Mouse (Mus musculus): ENCODE measurements at regions not wholly inside any gene's neighbourhood (a gene's known extent, or its start where the extent isn't known, plus 50 kb on each side); places are given as distances from the start of the nearest gene placed in this dataset.

- DNase-seq (ENCODE audit: low spot score in 2 of 2), result no peak
Observed at GRCm38 (mm10) chr17:4791873-4792272, 202.3 kb upstream of the Arid1b start.

GRCm38 (mm10) chr17:4796241-4796640, 197.9 kb upstream of the Arid1b start:
- DNase-seq (ENCODE audit: low spot score in 2 of 2), result no peak

- DNase-seq (ENCODE audit: low spot score in 2 of 2), result no peak
Observed at GRCm38 (mm10) chr17:4804013-4804412, 190.1 kb upstream of the Arid1b start.

- DNase-seq (ENCODE audit: low spot score in 2 of 2), result no peak
Observed at GRCm38 (mm10) chr17:4806051-4806450, 188.1 kb upstream of the Arid1b start.

- no peak for DNase-seq (ENCODE audit: low spot score in 2 of 2)
Observed at GRCm38 (mm10) chr17:4808926-4809325, 185.2 kb upstream of the Arid1b start.

GRCm38 (mm10) chr17:4813232-4813631, 180.9 kb upstream of the Arid1b start:
- no peak for DNase-seq (ENCODE audit: low spot score in 2 of 2)

- DNase-seq (ENCODE audit: low spot score in 2 of 2), result no peak
Observed at GRCm38 (mm10) chr17:4813666-4814065, 180.5 kb upstream of the Arid1b start.

- DNase-seq (ENCODE audit: low spot score in 2 of 2), result no peak
Observed at GRCm38 (mm10) chr17:4825221-4825895, 168.8 kb upstream of the Arid1b start.

- no peak for DNase-seq (ENCODE audit: low spot score in 2 of 2)
Observed at GRCm38 (mm10) chr17:4834065-4834464, 160.1 kb upstream of the Arid1b start.

GRCm38 (mm10) chr17:4834571-4834970, 159.6 kb upstream of the Arid1b start:
- DNase-seq (ENCODE audit: low spot score in 2 of 2), result no peak

- no peak for DNase-seq (ENCODE audit: low spot score in 2 of 2)
Observed at GRCm38 (mm10) chr17:4835065-4835705, 158.9 kb upstream of the Arid1b start.

GRCm38 (mm10) chr17:4840123-4840522, 154.0 kb upstream of the Arid1b start:
- no peak for DNase-seq (ENCODE audit: low spot score in 2 of 2)

GRCm38 (mm10) chr17:4858304-4858703, 135.8 kb upstream of the Arid1b start:
- no peak for DNase-seq (ENCODE audit: low spot score in 2 of 2)

GRCm38 (mm10) chr17:4864901-4865300, 129.2 kb upstream of the Arid1b start:
- no peak for DNase-seq (ENCODE audit: low spot score in 2 of 2)

GRCm38 (mm10) chr17:4865621-4866020, 128.5 kb upstream of the Arid1b start:
- peak; percentile 26 to 35 for DNase-seq (ENCODE audit: low spot score in 2 of 2)

- DNase-seq (ENCODE audit: low spot score in 2 of 2), result peak in 1 of 2 experiments; percentile 16
Observed at GRCm38 (mm10) chr17:4866026-4866896, 127.9 kb upstream of the Arid1b start.

GRCm38 (mm10) chr17:4867083-4867482, 127.0 kb upstream of the Arid1b start:
- DNase-seq (ENCODE audit: low spot score in 2 of 2), result no peak

GRCm38 (mm10) chr17:4867754-4868445, 126.2 kb upstream of the Arid1b start:
- no peak for DNase-seq (ENCODE audit: low spot score in 2 of 2)

GRCm38 (mm10) chr17:4868446-4868825, 125.7 kb upstream of the Arid1b start:
- no peak for DNase-seq (ENCODE audit: low spot score in 2 of 2)

GRCm38 (mm10) chr17:4868861-4869260, 125.3 kb upstream of the Arid1b start:
- DNase-seq (ENCODE audit: low spot score in 2 of 2), result no peak

- no peak for DNase-seq (ENCODE audit: low spot score in 2 of 2)
Observed at GRCm38 (mm10) chr17:4871267-4871666, 122.9 kb upstream of the Arid1b start.

- DNase-seq (ENCODE audit: low spot score in 2 of 2), result no peak
Observed at GRCm38 (mm10) chr17:4874459-4874858, 119.7 kb upstream of the Arid1b start.

Measured in frontal cortex, postnatal 14 days (tissue).